Mouse (Mus musculus) testis, adult 10 weeks (tissue): ENCODE measurements around the gene Galnt14. TPM values are rescaled to one million over a fixed set of nuclear protein-coding genes. Genes with fewer than 3 reads are reported as not detected.

Experiments used
- polyA plus RNA-seq: library from polyadenylated mRNA; stranded (reverse); fragments of 350-450 nt; fragmentation: Illumina TruSeq; extraction: RNeasy Lipid Tissue Mini Kit (QIAGEN cat#74804); gene quantifications from one replicate; pipeline ENCODE4 v1.2.3, GENCODE M21; 2014; ENCODE audit warnings: low read depth, low replicate concordance

The Galnt14 gene
- polyA plus RNA-seq, result 1.4 TPM

DNA sequence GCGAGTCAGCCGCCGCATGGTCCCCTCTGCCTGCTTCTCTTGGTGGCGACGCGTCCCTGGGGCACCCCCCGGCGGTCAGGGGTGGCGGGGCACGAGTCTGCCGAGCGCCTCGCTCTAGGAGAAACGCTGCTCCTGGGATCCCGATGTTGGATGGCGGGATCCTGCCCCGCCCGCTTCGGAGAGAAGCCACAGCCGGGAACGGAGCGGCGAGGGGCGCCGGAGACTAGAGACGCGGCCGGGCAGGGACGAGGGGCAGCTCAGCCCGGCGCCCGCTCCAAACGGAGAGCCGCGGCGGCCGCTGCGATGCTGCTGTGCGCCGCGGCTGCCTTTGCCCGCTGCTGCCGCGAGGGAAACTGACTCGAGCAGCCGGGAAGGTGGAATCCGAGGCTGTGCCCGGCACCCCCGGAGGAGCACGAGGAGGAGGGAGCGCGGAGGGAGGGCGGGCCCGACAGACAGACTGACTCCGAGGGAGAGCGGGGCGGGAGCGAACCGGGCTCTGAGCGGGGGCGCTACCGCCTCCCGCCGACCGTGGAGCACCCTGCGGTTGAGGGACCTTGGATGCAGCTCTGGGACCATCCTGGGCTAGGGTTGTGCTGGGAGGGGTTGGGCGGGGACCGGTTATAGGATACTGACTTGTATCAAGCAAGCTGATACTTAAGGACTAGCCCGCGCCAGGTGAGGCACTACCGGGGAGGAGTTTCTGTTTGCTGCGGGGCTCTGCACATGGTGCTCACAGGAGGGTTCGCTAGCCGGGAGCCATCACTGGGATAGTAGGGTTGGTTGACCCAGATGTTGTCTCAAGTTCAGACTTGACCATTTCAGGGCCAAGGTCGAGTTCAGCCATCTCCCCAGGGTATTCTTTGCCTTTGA is at the start of gene Galnt14:
TSS of gene Galnt14 (minus strand) at position 412 of the 870 bp plus-strand sequence.

Other genes with a start within 250 kb of the Galnt14 start
- 1.4 TPM for gene Ehd3, start 93.7 kb upstream of the Galnt14 start, polyA plus RNA-seq
- gene Xdh, start 239.7 kb upstream of the Galnt14 start, polyA plus RNA-seq, result 2.5 TPM